11 mouse cellular contexts compared by ENCODE assay signal in the genomic region with DNA sequence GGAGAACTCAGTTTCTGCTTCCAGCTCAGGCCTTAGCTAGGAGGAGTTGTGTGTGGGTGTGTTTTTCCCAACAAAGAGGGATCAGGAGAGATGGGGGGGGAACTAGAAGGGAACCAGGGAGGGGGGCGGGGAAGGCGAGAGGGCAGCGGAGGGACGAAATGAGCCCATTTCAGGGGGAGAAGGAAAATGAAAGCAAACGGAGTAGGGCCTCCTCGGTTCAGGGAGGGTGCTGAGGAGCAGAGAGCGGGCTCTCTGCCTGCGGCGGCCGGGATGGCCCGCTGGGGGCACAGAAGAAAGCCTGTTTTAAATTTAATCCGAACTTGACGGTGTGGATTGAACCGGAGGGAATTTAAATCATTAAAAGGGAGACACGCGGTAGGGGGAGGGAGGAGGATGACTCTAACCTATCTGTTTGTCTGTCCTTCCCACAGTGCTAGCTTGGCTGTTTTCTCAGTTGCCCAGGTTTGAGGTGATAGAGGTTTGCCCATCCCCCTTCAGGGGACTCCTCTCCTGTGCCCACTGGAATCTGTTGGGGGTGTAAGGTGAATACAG. TPM values are rescaled to one million over a fixed set of nuclear protein-coding genes. Genes with fewer than 3 reads are reported as not detected.
A peak's percentile ranks its signal among the peaks of the same experiment; 100 is the strongest.
DNase-seq lines count a peak whose midpoint lies in the region; ATAC-seq and TF ChIP-seq lines count a peak whose summit lies in the region.
"Had no signal": no experiment of that assay in that cellular context is flagged by ENCODE, and none has a peak within 500 bp of the region (broad histone marks: within the 10 kb centered on the region; RNA-seq: fewer than 3 reads in every experiment).

No protein-coding gene starts in this region.

- H3K4me1 ChIP-seq in liver, adult 2 months (ENCODE audit: control insufficient read depth, insufficient read depth, low read length), result no peaks in the 10 kb centered on the region; the same call in 1 of the 2 replicates
- H3K4me1 ChIP-seq in intestine, embryonic 16.5 days (ENCODE audit: control insufficient read depth, insufficient read depth, low read length), result peaks cover 9% of the 10 kb centered on the region; the same call in 1 of the 2 replicates
- H3K4me1 ChIP-seq in neural tube, embryonic 12.5 days, result peaks cover 8% of the 10 kb centered on the region
- no peaks in the 10 kb centered on the region for H3K4me1 ChIP-seq in hindbrain, postnatal 0 days (ENCODE audit: insufficient read depth, low read length)

- no peaks in the 10 kb centered on the region for H3K9me3 ChIP-seq in intestine, embryonic 16.5 days (ENCODE audit: control insufficient read depth, low read length)
- no peaks in the 10 kb centered on the region for H3K9me3 ChIP-seq in neural tube, embryonic 12.5 days
- H3K9me3 ChIP-seq in hindbrain, postnatal 0 days (ENCODE audit: low read length), result no peaks in the 10 kb centered on the region
- H3K9me3 ChIP-seq: midbrain, embryonic 10.5 days had no signal

- H3K27ac ChIP-seq in liver, adult 2 months (replicated peaks; ENCODE audit: insufficient read depth, low read depth, low read length), result no peak overlapping the region
- no peak overlapping the region for H3K27ac ChIP-seq in intestine, embryonic 16.5 days (ENCODE audit: low read length)
- H3K27ac ChIP-seq in neural tube, embryonic 12.5 days, result peak overlapping the region; percentile 95
- no peak overlapping the region for H3K27ac ChIP-seq in hindbrain, postnatal 0 days
- H3K27ac ChIP-seq: midbrain, embryonic 10.5 days had no signal

- peaks cover 42% of the 10 kb centered on the region for H3K27me3 ChIP-seq in liver, adult 2 months (ENCODE audit: control insufficient read depth, insufficient read depth, low read length)
- H3K27me3 ChIP-seq in intestine, embryonic 16.5 days (replicated peaks; ENCODE audit: control insufficient read depth, insufficient read depth, low read length), result peaks cover 92% of the 10 kb centered on the region
- H3K27me3 ChIP-seq in neural tube, embryonic 12.5 days (replicated peaks), result peaks cover 55% of the 10 kb centered on the region
- peaks cover 84% of the 10 kb centered on the region for H3K27me3 ChIP-seq in hindbrain, postnatal 0 days (ENCODE audit: insufficient read depth, low read length)

- no peak for TF ChIP-seq POLR2A in liver, adult 2 months (IDR thresholded peaks at IDR 0.05; ENCODE audit: extremely low read depth, insufficient read depth, low read length)

- peak overlapping the region; percentile 20; the same call in 1 of the 2 replicates for H3K4me3 ChIP-seq in liver, adult 2 months (ENCODE audit: insufficient read depth, low read depth, low read length)
- H3K4me3 ChIP-seq in intestine, embryonic 16.5 days (ENCODE audit: low read length), result peak overlapping the region; percentile 18
- peak overlapping the region; percentile 92 for H3K4me3 ChIP-seq in neural tube, embryonic 12.5 days
- no peak overlapping the region for H3K4me3 ChIP-seq in hindbrain, postnatal 0 days (ENCODE audit: low read length)
- H3K4me3 ChIP-seq: erythroblast, embryonic 14.5 days; midbrain, embryonic 10.5 days had no signal

- no peak for TF ChIP-seq CTCF in liver, adult 2 months (IDR thresholded peaks at IDR 0.05; ENCODE audit: low read depth, low read length)
- TF ChIP-seq CTCF in hindbrain, postnatal 0 days (IDR thresholded peaks at IDR 0.05; ENCODE audit: low read depth), result no peak

- no peaks in the 10 kb centered on the region for H3K36me3 ChIP-seq in liver, adult 2 months (ENCODE audit: control insufficient read depth, insufficient read depth, low read length)
- no peaks in the 10 kb centered on the region for H3K36me3 ChIP-seq in intestine, embryonic 16.5 days (ENCODE audit: control insufficient read depth, insufficient read depth, low read length)
- no peaks in the 10 kb centered on the region for H3K36me3 ChIP-seq in neural tube, embryonic 12.5 days
- H3K36me3 ChIP-seq in hindbrain, postnatal 0 days (ENCODE audit: insufficient read depth, low read length), result no peaks in the 10 kb centered on the region
- H3K36me3 ChIP-seq: midbrain, embryonic 10.5 days had no signal

- peak overlapping the region; percentile 42 for H3K4me2 ChIP-seq in intestine, embryonic 16.5 days (ENCODE audit: low read depth, low read length)
- peak overlapping the region; percentile 86 for H3K4me2 ChIP-seq in neural tube, embryonic 12.5 days (replicated peaks)
- H3K4me2 ChIP-seq in hindbrain, postnatal 0 days (ENCODE audit: low read depth, low read length), result no peak overlapping the region

- no peak overlapping the region for H3K9ac ChIP-seq in liver, adult 2 months (ENCODE audit: low read depth, low read length)
- H3K9ac ChIP-seq in intestine, embryonic 16.5 days (ENCODE audit: low read depth, low read length), result peak overlapping the region; percentile 12; the same call in 1 of the 2 replicates
- H3K9ac ChIP-seq in neural tube, embryonic 12.5 days, result peak overlapping the region; percentile 100
- H3K9ac ChIP-seq in hindbrain, postnatal 0 days (replicated peaks; ENCODE audit: low read length), result no peak overlapping the region

- H3K79me2 ChIP-seq in liver, adult 2 months (ENCODE audit: control insufficient read depth, insufficient read depth, low read length), result no peaks in the 10 kb centered on the region

- no peak for DNase-seq in liver, adult 2 months (ENCODE audit: extremely low read depth, low read depth, low spot score)
- DNase-seq in liver, result no peak
- DNase-seq in hindbrain, postnatal 0 days (ENCODE audit: low spot score), result no peak
- no peak for DNase-seq in adrenal gland, postnatal 14 days
- DNase-seq: layer of hippocampus, adult 9-11 months; right cerebral cortex, postnatal 14 days had no signal

- peak; percentile 17 for ATAC-seq in activated CD4-positive, CD25-positive, alpha-beta regulatory T cell, adult 4 months
- ATAC-seq in intestine, embryonic 16.5 days, result no peak
- peak; percentile 31 for ATAC-seq in neural tube, embryonic 12.5 days (ENCODE audit: low FRiP score, low read depth)
- no peak for ATAC-seq in hindbrain, postnatal 0 days

- 11% methylated on average over 15 of the region's 16 CpGs for WGBS in liver, adult 2 months
- WGBS in intestine, embryonic 16.5 days, result 12% methylated on average over 16 of the region's 16 CpGs
- WGBS in neural tube, embryonic 12.5 days, result under 1% methylated on average over 16 of the region's 16 CpGs
- WGBS in hindbrain, postnatal 0 days, result 4% methylated on average over 16 of the region's 16 CpGs

RNA-seq across cellular contexts. Expression of gene Hoxc9, which starts 1.3 kb away (rescaled TPM):
- not detected in 2 replicates for total RNA-seq in liver, adult 2 months (2014; rRNA removed)
- polyA plus RNA-seq in liver, adult 2 months (2012; rRNA removed), result not detected in 2 replicates
- polyA plus RNA-seq in activated CD4-positive, CD25-positive, alpha-beta regulatory T cell, adult 4 months (2017; shearing (Covaris generic)), result not detected
- 0.49 and 0.76 TPM in 2 replicates for polyA plus RNA-seq in intestine, embryonic 16.5 days (2015; fragmentation: Nextera tagmentation; extraction: Ambion mirVana)
- polyA plus RNA-seq in neural tube, embryonic 12.5 days (2016; fragmentation: Nextera tagmentation; extraction: Ambion mirVana), result 45.2 and 47.4 TPM in 2 replicates
- total RNA-seq in hindbrain, postnatal 0 days (2014; rRNA removed), result not detected in 2 replicates
- polyA plus RNA-seq in hindbrain, postnatal 0 days (2015; fragmentation: Nextera tagmentation; extraction: Ambion mirVana), result not detected in 2 replicates
- 1.8 and 2.1 TPM in 2 replicates for total RNA-seq in adrenal gland, postnatal 14 days (2021)
- polyA plus RNA-seq: erythroblast, embryonic 14.5 days; midbrain, embryonic 10.5 days had no signal

RNA-seq across cellular contexts. Expression of gene Hoxc5, which starts 10.3 kb away (rescaled TPM):
- under 0.01 TPM in 1 of 2 replicates, not detected in the other for total RNA-seq in liver, adult 2 months (2014; rRNA removed)
- polyA plus RNA-seq in liver, adult 2 months (2012; rRNA removed), result not detected in 2 replicates
- not detected for polyA plus RNA-seq in activated CD4-positive, CD25-positive, alpha-beta regulatory T cell, adult 4 months (2017; shearing (Covaris generic))
- polyA plus RNA-seq in intestine, embryonic 16.5 days (2015; fragmentation: Nextera tagmentation; extraction: Ambion mirVana), result 6.8 and 7.2 TPM in 2 replicates
- polyA plus RNA-seq in neural tube, embryonic 12.5 days (2016; fragmentation: Nextera tagmentation; extraction: Ambion mirVana), result 32.1 and 35.5 TPM in 2 replicates
- 5.4 and 8.7 TPM in 2 replicates for total RNA-seq in hindbrain, postnatal 0 days (2014; rRNA removed)
- polyA plus RNA-seq in hindbrain, postnatal 0 days (2015; fragmentation: Nextera tagmentation; extraction: Ambion mirVana), result 6.4 and 7.3 TPM in 2 replicates
- total RNA-seq in adrenal gland, postnatal 14 days (2021), result 6.9 and 7.4 TPM in 2 replicates
- polyA plus RNA-seq: erythroblast, embryonic 14.5 days had no signal

RNA-seq across cellular contexts. Expression of gene Hoxc10, which starts 10.9 kb away (rescaled TPM):
- not detected in 2 replicates for total RNA-seq in liver, adult 2 months (2014; rRNA removed)
- polyA plus RNA-seq in liver, adult 2 months (2012; rRNA removed), result not detected in 2 replicates
- not detected for polyA plus RNA-seq in activated CD4-positive, CD25-positive, alpha-beta regulatory T cell, adult 4 months (2017; shearing (Covaris generic))
- 1.1 and 1.3 TPM in 2 replicates for polyA plus RNA-seq in intestine, embryonic 16.5 days (2015; fragmentation: Nextera tagmentation; extraction: Ambion mirVana)
- polyA plus RNA-seq in neural tube, embryonic 12.5 days (2016; fragmentation: Nextera tagmentation; extraction: Ambion mirVana), result 62.1 and 77.3 TPM in 2 replicates
- not detected in 2 replicates for total RNA-seq in hindbrain, postnatal 0 days (2014; rRNA removed)
- not detected in 2 replicates for polyA plus RNA-seq in hindbrain, postnatal 0 days (2015; fragmentation: Nextera tagmentation; extraction: Ambion mirVana)
- 0.19 and 1.1 TPM in 2 replicates for total RNA-seq in adrenal gland, postnatal 14 days (2021)
- polyA plus RNA-seq: erythroblast, embryonic 14.5 days; midbrain, embryonic 10.5 days had no signal

RNA-seq across cellular contexts. Expression of gene Hoxc8, which starts 12.9 kb away (rescaled TPM):
- total RNA-seq in liver, adult 2 months (2014; rRNA removed), result not detected in 2 replicates
- not detected in 2 replicates for polyA plus RNA-seq in liver, adult 2 months (2012; rRNA removed)
- polyA plus RNA-seq in activated CD4-positive, CD25-positive, alpha-beta regulatory T cell, adult 4 months (2017; shearing (Covaris generic)), result under 1 TPM in 1 of 2 experiments, not detected in 1; 0.15 TPM
- polyA plus RNA-seq in intestine, embryonic 16.5 days (2015; fragmentation: Nextera tagmentation; extraction: Ambion mirVana), result 4.5 and 4.9 TPM in 2 replicates
- polyA plus RNA-seq in neural tube, embryonic 12.5 days (2016; fragmentation: Nextera tagmentation; extraction: Ambion mirVana), result 44.5 and 65.6 TPM in 2 replicates
- total RNA-seq in hindbrain, postnatal 0 days (2014; rRNA removed), result 0.26 TPM in 1 of 2 replicates, not detected in the other
- polyA plus RNA-seq in hindbrain, postnatal 0 days (2015; fragmentation: Nextera tagmentation; extraction: Ambion mirVana), result not detected in 2 replicates
- 19.2 and 20.1 TPM in 2 replicates for total RNA-seq in adrenal gland, postnatal 14 days (2021)
- polyA plus RNA-seq: erythroblast, embryonic 14.5 days; midbrain, embryonic 10.5 days had no signal

RNA-seq across cellular contexts. Expression of gene Hoxc6, which starts 20.6 kb away (rescaled TPM):
- total RNA-seq in liver, adult 2 months (2014; rRNA removed), result not detected in 2 replicates
- not detected in 2 replicates for polyA plus RNA-seq in liver, adult 2 months (2012; rRNA removed)
- polyA plus RNA-seq in activated CD4-positive, CD25-positive, alpha-beta regulatory T cell, adult 4 months (2017; shearing (Covaris generic)), result not detected
- polyA plus RNA-seq in intestine, embryonic 16.5 days (2015; fragmentation: Nextera tagmentation; extraction: Ambion mirVana), result 3.2 and 4.0 TPM in 2 replicates
- polyA plus RNA-seq in neural tube, embryonic 12.5 days (2016; fragmentation: Nextera tagmentation; extraction: Ambion mirVana), result 68.8 and 77.1 TPM in 2 replicates
- total RNA-seq in hindbrain, postnatal 0 days (2014; rRNA removed), result 0.43 and 1.4 TPM in 2 replicates
- 0.59 and 1.2 TPM in 2 replicates for polyA plus RNA-seq in hindbrain, postnatal 0 days (2015; fragmentation: Nextera tagmentation; extraction: Ambion mirVana)
- total RNA-seq in adrenal gland, postnatal 14 days (2021), result 37.4 and 43.2 TPM in 2 replicates
- polyA plus RNA-seq: erythroblast, embryonic 14.5 days; midbrain, embryonic 10.5 days had no signal

Comparison
In these comparisons a context has a peak if more than half of its experiments do, and no peak if none do; other contexts are left out.
1. H3K9ac ChIP-seq: peak in intestine, embryonic 16.5 days (single experiment) and neural tube, embryonic 12.5 days (single experiment); none in liver, adult 2 months (single experiment) and hindbrain, postnatal 0 days (single experiment).
2. ATAC-seq: peak in activated CD4-positive, CD25-positive, alpha-beta regulatory T cell, adult 4 months (single experiment) and neural tube, embryonic 12.5 days (single experiment); none in intestine, embryonic 16.5 days (single experiment) and hindbrain, postnatal 0 days (single experiment).
3. RNA of gene Hoxc9, which starts 1.3 kb away (polyA plus RNA-seq): 45.2 to 47.4 TPM in neural tube, embryonic 12.5 days; 0.49 to 0.76 TPM in intestine, embryonic 16.5 days, not detected in liver, adult 2 months, not detected in activated CD4-positive, CD25-positive, alpha-beta regulatory T cell, adult 4 months and not detected in hindbrain, postnatal 0 days; every median in the first group is over 10 times any median in the second.
4. RNA of gene Hoxc10, which starts 10.9 kb away (polyA plus RNA-seq): 62.1 to 77.3 TPM in neural tube, embryonic 12.5 days; 1.1 to 1.3 TPM in intestine, embryonic 16.5 days, not detected in liver, adult 2 months, not detected in activated CD4-positive, CD25-positive, alpha-beta regulatory T cell, adult 4 months and not detected in hindbrain, postnatal 0 days; every median in the first group is over 10 times any median in the second.